ENCODE assay signal across 7 mouse cellular contexts in the genomic region with DNA sequence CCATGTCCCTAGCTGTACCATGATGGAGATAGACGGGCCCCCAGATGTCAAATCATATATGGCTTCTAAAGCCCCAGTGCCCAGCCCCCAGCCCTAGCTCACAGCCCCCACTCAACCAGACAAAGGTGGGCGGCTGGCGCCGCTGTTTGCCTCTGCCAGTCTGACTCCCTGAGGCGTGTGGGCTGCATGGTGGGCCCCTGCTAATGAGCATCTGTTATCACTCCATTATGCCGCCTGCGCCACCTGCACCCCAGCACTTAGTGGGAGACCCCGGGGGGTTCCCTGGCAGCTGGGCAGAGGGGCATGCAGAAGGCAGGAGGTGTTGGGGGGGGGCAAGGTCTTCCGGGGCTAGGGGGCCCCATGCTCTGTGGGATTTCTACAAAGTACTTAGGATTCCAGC. TPM values are rescaled to one million over a fixed set of nuclear protein-coding genes. Genes with fewer than 3 reads are reported as not detected.
DNase-seq lines count a peak whose midpoint lies in the region; ATAC-seq and TF ChIP-seq lines count a peak whose summit lies in the region.

No protein-coding gene starts in this region.

- peak overlapping the region; percentile 84; the same call in 1 of the 2 replicates for H3K27ac ChIP-seq in lung, postnatal 0 days (ENCODE audit: low read length)
- no peak overlapping the region for H3K27ac ChIP-seq in forebrain, postnatal 0 days (ENCODE audit: low read depth, low read length)
- no peak overlapping the region for H3K27ac ChIP-seq in liver, embryonic 14.5 days

- no peaks in the 10 kb centered on the region for H3K9me3 ChIP-seq in lung, postnatal 0 days (ENCODE audit: low read length)
- H3K9me3 ChIP-seq in forebrain, postnatal 0 days (ENCODE audit: low read length), result no peaks in the 10 kb centered on the region
- H3K9me3 ChIP-seq in liver, embryonic 14.5 days (ENCODE audit: control insufficient read depth, low read length), result no peaks in the 10 kb centered on the region

- no peak for DNase-seq in lung, postnatal 0 days (ENCODE audit: low spot score)
- DNase-seq in lung, postnatal 36 days, result no peak
- DNase-seq in forebrain, postnatal 0 days, result peak; percentile 26
- no peak for DNase-seq in liver, embryonic 14.5 days (ENCODE audit: low read depth in 3 of 3, low spot score in 3 of 3)
- peak; percentile 56 for DNase-seq in thymus, postnatal 25 days
- no peak for DNase-seq in cerebellum, adult 8-10 months
- no peak for DNase-seq in spleen, postnatal 4 days (ENCODE audit: low spot score in 2 of 2)

- no peak for TF ChIP-seq EP300 in lung, postnatal 0 days (IDR thresholded peaks at IDR 0.05)
- TF ChIP-seq EP300 in liver, embryonic 14.5 days (IDR thresholded peaks at IDR 0.05; ENCODE audit: low read depth), result no peak

- WGBS in lung, postnatal 0 days, result 47% methylated on average over 9 of the region's 9 CpGs
- 15% methylated on average over 9 of the region's 9 CpGs for WGBS in forebrain, postnatal 0 days
- 31% methylated on average over 9 of the region's 9 CpGs for WGBS in liver, embryonic 14.5 days (ENCODE audit: insufficient replicate concordance)

- H3K9ac ChIP-seq in lung, postnatal 0 days (replicated peaks; ENCODE audit: low read depth), result no peak overlapping the region
- no peak overlapping the region for H3K9ac ChIP-seq in forebrain, postnatal 0 days
- no peak overlapping the region for H3K9ac ChIP-seq in liver, embryonic 14.5 days (replicated peaks)

- ATAC-seq in lung, postnatal 0 days, result no peak
- ATAC-seq in forebrain, postnatal 0 days, result peak; percentile 38
- ATAC-seq in liver, embryonic 14.5 days (ENCODE audit: insufficient read depth), result no peak

- H3K4me2 ChIP-seq in lung, postnatal 0 days (replicated peaks; ENCODE audit: low read depth, low read length), result peak overlapping the region; percentile 50
- H3K4me2 ChIP-seq in forebrain, postnatal 0 days (ENCODE audit: low read depth), result peak overlapping the region; percentile 15; the same call in 1 of the 2 replicates
- H3K4me2 ChIP-seq in liver, embryonic 14.5 days (ENCODE audit: low read depth), result peak overlapping the region; percentile 69

- peak overlapping the region; percentile 28 for H3K4me3 ChIP-seq in lung, postnatal 0 days (ENCODE audit: low read depth, low read length)
- no peak overlapping the region for H3K4me3 ChIP-seq in forebrain, postnatal 0 days (ENCODE audit: low read depth, low read length)
- peak overlapping the region; percentile 14 to 46; a peak in 3 of 4 replicates for H3K4me3 ChIP-seq in liver, embryonic 14.5 days (ENCODE audit: insufficient read depth in 1 of 2, low read depth in 2 of 2, low read length in 2 of 2)

- no peaks in the 10 kb centered on the region for H3K36me3 ChIP-seq in lung, postnatal 0 days (ENCODE audit: insufficient read depth, low read length)
- H3K36me3 ChIP-seq in forebrain, postnatal 0 days (ENCODE audit: insufficient read depth), result no peaks in the 10 kb centered on the region
- no peaks in the 10 kb centered on the region for H3K36me3 ChIP-seq in liver, embryonic 14.5 days (replicated peaks; ENCODE audit: control insufficient read depth, insufficient read depth, low read depth)

- no peaks in the 10 kb centered on the region for H3K4me1 ChIP-seq in lung, postnatal 0 days (ENCODE audit: insufficient read depth, low read depth, low read length)
- H3K4me1 ChIP-seq in forebrain, postnatal 0 days (ENCODE audit: insufficient read depth), result peaks cover 18% of the 10 kb centered on the region
- peaks cover 27 to 50% of the 10 kb centered on the region in 2 experiments for H3K4me1 ChIP-seq in liver, embryonic 14.5 days (replicated peaks; ENCODE audit: control insufficient read depth in 2 of 2, insufficient read depth in 2 of 2, low read length in 1 of 2)

- H3K27me3 ChIP-seq in lung, postnatal 0 days (replicated peaks; ENCODE audit: insufficient read depth, low read length), result no peaks in the 10 kb centered on the region
- no peaks in the 10 kb centered on the region for H3K27me3 ChIP-seq in forebrain, postnatal 0 days (ENCODE audit: insufficient read depth, low read length)
- no peaks in the 10 kb centered on the region for H3K27me3 ChIP-seq in liver, embryonic 14.5 days (ENCODE audit: control insufficient read depth, insufficient read depth, low read length)

- TF ChIP-seq CTCF in lung, postnatal 0 days (IDR thresholded peaks at IDR 0.05), result no peak
- TF ChIP-seq CTCF in forebrain, postnatal 0 days (IDR thresholded peaks at IDR 0.05; ENCODE audit: low read depth), result no peak
- TF ChIP-seq CTCF in liver, embryonic 14.5 days (IDR thresholded peaks at IDR 0.05; ENCODE audit: low read depth), result no peak

RNA-seq across cellular contexts. Expression of gene Adgrg1, which starts 3.6 kb away (rescaled TPM):
- polyA plus RNA-seq in lung, postnatal 0 days (2015; fragmentation: Nextera tagmentation; extraction: Ambion mirVana), result 33.9 and 39.0 TPM in 2 replicates
- 107 and 188 TPM in 2 replicates for total RNA-seq in forebrain, postnatal 0 days (2014; rRNA removed)
- polyA plus RNA-seq in forebrain, postnatal 0 days (2015; fragmentation: Nextera tagmentation; extraction: Ambion mirVana), result 79.8 and 101 TPM in 2 replicates
- 46.8 and 55.8 TPM in 2 replicates for polyA plus RNA-seq in liver, embryonic 14.5 days (2012; rRNA removed)
- polyA plus RNA-seq in liver, embryonic 14.5 days (2014; fragmentation: Nextera tagmentation; extraction: Ambion mirVana), result 41.1 and 59.5 TPM in 2 replicates

RNA-seq across cellular contexts. Expression of gene Adgrg3, which starts 39.4 kb away (rescaled TPM):
- 4.8 and 5.3 TPM in 2 replicates for polyA plus RNA-seq in lung, postnatal 0 days (2015; fragmentation: Nextera tagmentation; extraction: Ambion mirVana)
- total RNA-seq in forebrain, postnatal 0 days (2014; rRNA removed), result 0.67 and 1.2 TPM in 2 replicates
- 0.47 and 0.69 TPM in 2 replicates for polyA plus RNA-seq in forebrain, postnatal 0 days (2015; fragmentation: Nextera tagmentation; extraction: Ambion mirVana)
- 8.3 and 9.6 TPM in 2 replicates for polyA plus RNA-seq in liver, embryonic 14.5 days (2012; rRNA removed)
- polyA plus RNA-seq in liver, embryonic 14.5 days (2014; fragmentation: Nextera tagmentation; extraction: Ambion mirVana), result 4.9 and 5.8 TPM in 2 replicates

RNA-seq across cellular contexts. Expression of gene Adgrg5, which starts 54.6 kb away (rescaled TPM):
- polyA plus RNA-seq in lung, postnatal 0 days (2015; fragmentation: Nextera tagmentation; extraction: Ambion mirVana), result 0.19 and 0.31 TPM in 2 replicates
- total RNA-seq in forebrain, postnatal 0 days (2014; rRNA removed), result 0.10 TPM in 1 of 2 replicates, not detected in the other
- 0.06 and 0.12 TPM in 2 replicates for polyA plus RNA-seq in forebrain, postnatal 0 days (2015; fragmentation: Nextera tagmentation; extraction: Ambion mirVana)
- 0.45 and 0.54 TPM in 2 replicates for polyA plus RNA-seq in liver, embryonic 14.5 days (2012; rRNA removed)
- polyA plus RNA-seq in liver, embryonic 14.5 days (2014; fragmentation: Nextera tagmentation; extraction: Ambion mirVana), result 0.14 and 0.67 TPM in 2 replicates

Comparison
In these comparisons a context has a peak if more than half of its experiments do, and no peak if none do; other contexts are left out.
1. DNase-seq: peak in forebrain, postnatal 0 days (single experiment) and thymus, postnatal 25 days (single experiment); none in lung, postnatal 0 days (single experiment), lung, postnatal 36 days (single experiment), liver, embryonic 14.5 days (0 of 3), cerebellum, adult 8-10 months (single experiment) and spleen, postnatal 4 days (0 of 2).
2. H3K4me2 ChIP-seq: peak in every context shown above with its lines; median percentile 69 in liver, embryonic 14.5 days; 50 in lung, postnatal 0 days; 15 in forebrain, postnatal 0 days.